Mouse (Mus musculus) layer of hippocampus, adult 9-11 months (tissue): ENCODE data around the gene Tuba8.

Experiments
- DNase-seq: peaks from one replicate; pipeline ENCODE4 v3.0.0; 2022

Tuba8 gene

DNA sequence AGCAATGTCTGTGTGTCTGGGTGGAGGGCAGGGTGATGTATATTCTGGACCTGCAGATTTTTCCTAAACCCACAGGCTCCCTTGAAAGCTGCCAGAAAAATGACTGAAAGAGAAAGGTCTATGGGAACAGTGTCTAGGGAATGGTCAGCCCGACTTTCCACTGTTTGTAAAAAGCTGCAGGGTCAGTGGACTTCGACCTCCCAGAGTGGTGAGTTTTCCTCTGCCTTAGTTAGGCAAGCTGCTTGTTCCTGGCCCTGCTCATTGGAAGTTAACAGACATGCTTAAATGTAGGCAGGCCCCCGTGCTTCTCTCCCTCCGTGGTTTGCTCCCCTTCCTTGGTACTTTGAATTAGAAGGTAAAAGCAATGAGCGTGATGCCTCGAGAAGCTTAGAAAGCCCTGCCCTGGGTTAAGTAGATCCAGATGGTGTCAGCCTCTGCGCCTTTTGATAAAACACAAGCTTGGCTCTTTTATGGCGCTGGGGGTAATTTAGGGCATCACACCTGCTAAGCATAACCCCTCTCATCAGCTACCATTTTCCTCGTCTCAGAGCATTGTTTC lies 12.6 kb upstream of the Tuba8 start:
- no peak for DNase-seq

DNA sequence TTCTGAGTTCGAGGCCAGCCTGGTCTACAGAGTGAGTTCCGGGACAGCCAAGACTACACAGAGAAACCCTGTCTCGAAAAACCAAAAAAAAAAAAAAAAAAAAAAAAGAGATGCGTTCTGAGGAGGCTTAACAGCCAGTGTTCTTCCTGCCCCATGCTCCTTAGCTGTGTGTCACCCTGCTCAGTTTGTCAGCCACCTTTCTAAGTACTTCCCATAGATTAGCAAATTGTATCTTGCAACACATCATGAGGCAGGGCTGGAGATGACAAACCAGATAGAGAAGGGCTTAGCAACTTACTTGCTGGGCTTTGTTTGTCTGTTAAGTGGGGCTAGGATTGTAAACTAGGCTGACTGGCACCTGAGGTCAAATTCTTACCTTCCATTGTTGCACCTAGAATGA lies 10.0 kb upstream of the Tuba8 start:
- no peak for DNase-seq

DNA sequence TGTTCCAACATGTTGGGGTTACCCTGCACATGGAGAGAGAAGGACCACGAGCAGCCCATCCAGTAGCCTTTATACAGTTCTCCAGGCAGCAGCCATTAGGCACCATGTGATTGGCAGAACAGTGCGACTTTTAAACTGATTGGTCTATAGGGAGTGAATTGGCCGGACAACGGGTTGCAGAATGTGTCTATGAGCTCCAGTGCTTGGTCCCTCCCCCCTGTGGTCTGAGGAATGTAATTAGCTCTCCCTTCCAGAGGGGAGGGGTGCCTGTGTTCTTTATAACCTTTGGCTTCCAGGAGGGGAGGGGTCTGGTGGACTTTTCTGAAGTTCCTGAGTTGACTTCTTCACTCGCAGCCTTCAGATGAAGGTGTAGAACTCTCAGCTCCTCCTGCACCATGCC lies 8.5 kb upstream of the Tuba8 start:
- DNase-seq: no peak

DNA sequence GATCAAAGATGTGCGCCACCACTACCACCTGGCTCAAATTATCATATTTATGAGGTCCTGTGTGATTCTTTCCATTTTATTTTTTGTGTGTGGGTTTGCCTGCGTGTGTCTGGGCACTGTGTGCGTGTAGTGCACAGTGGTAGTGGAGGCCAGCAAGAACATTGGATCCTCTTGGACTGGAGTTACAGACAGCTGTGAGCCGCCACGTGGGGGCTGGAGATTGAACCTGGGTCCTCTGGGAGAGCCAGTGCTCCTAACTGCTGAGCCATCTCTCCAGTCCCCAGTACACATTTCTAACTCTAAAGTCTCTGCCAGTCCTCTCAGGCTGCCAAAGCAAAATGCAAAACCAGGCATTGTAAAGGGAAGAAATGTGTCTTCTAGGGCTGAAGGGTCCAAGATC lies 4.0 kb upstream of the Tuba8 start:
- no peak for DNase-seq

DNA sequence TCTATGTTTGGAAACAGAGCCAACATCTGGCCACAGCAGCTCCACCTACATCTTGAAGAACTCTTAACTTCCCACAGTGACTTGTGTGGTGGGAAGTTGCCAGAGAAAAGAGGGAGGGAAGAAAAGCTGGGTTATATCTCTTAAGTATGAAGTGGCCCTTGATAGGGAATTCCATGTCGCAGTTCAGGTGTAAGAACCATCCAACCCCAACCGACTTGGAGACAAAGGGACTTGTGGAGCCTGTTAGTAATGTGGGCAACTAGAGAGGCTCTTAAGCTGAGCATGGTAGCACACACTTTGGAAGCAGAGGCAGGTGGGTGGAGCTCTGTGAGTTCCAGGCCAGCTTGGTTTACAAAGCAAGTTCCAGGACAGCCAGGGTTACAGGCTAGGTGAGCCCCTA lies 912 bp upstream of the Tuba8 start:
- DNase-seq: no peak

DNA sequence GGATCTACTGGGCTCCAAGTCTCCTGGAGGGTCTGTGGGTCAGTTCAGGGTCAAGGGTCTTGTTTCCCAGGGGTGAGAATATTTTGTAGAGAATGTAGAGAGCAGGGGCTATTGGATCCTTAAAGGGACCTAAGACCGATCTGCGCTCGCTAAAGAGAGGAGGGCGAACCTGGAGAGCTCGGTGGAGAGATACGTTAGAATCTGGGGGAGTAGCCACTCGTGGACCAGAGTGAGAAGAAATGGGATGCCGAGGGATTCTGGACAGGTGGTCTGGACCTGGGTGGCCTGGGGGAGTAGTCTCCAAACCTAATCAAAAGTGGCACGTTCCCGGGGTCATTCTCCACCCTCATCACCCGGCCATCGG lies 412 bp downstream of the Tuba8 start:
- DNase-seq: no peak

DNA sequence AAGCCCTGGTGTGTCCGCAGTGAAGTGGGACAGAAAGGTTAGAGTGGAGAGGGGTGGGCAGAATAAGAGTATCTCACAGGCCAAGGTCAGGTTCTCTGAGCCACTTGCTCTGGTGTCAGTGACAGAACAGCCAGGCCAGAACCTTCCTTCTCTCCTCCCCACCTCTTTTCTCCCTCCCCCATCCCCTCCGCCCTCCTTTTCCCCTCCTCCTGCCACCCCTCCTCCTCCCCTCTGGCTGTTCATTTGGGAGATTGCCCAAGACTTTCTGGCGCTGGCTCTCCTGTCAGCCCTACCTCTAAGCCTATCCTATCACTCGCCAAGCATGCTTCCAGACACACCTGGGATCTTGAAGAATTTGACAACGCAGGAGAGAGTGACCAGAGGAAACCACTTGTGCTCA lies 1.2 kb downstream of the Tuba8 start:
- no peak for DNase-seq

DNA sequence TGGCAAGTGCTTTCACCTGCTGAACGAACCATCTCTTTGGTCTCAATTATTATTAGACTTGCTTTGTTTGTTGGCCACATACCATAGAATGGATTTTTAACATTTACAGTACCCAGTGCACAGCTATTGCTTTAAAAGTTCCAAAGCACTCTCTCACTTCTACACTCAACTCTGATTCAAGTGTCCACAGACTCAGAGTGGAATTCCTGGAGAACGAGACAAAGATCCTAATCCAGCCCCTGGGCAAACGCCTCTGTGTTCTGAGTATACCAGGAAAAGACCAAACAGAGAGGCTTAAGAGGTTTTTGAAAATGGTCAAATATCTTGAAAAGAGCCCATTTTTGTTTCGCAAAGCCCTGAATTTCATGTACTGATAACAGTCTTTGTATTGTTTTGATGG lies 2.5 kb downstream of the Tuba8 start:
- no peak for DNase-seq

DNA sequence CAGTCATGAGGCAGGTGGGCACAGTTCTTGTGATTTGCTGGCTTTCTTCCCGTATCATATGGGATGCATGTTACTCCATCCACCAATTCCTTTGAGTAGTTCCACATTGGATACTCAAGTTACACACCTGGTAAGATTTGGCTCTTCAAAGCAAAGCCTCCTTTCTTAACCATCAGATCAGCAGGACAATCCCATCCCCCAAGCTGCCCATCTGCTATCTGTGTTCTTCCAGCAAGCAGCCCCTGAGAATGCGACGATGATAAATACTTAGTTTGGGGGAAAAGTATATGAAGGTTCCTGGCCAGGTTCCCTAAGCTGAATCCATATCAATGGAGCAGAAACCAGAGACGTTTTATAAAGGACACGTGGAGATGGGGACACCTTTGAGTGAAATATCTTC lies 3.7 kb downstream of the Tuba8 start:
- no peak for DNase-seq

DNA sequence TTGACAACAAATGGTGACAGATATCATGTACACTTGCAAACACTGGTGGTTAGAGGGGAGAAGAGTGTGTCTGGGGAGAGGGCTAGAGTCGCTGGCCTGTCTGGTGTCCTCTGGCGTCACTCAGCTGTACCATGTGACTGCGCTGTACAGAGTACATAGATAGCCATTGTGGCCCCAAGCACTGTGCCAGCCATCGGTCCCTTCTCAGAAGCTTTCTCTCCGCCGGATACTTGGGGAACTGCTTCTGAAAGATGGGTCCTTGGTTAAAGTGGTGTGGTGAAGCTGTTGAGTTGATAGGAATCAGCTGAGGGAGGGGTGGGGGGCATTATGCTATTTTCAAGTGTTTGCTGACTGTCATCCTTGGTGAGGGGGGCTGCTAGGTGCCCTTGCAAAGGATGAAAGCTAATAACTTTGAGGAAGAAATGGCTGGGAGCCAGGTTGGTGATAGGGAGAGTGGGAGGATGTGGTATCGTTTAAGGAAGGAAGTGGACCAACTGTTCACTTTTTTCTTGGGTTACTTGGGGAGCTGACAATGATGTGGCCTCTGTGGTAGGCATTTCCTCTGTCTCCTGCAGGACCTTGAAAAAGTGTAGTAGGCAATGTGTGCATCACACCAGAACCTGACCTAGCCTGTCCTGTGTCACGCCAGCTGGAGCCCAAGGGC lies 4.3 kb downstream of the Tuba8 start:
- no peak for DNase-seq

DNA sequence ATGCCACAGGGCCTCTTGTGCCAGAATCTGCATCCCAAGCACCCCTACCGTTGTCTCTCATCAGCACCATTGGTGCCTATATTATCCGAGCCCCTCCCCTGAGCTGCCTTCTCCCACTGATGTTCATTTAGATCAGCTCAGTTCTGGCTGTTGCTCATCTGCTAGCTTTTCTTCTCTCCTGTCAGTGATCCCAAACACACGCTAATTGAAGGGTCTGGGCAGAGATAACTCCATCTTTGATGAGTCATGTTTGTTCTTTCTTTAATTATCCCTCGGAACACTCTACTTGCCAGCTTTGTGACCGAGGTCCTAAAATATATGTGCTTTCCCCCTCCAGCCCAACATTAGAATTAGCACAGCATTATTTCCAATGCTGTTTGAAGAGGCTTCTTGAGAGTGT lies 4.8 kb downstream of the Tuba8 start:
- no peak for DNase-seq

DNA sequence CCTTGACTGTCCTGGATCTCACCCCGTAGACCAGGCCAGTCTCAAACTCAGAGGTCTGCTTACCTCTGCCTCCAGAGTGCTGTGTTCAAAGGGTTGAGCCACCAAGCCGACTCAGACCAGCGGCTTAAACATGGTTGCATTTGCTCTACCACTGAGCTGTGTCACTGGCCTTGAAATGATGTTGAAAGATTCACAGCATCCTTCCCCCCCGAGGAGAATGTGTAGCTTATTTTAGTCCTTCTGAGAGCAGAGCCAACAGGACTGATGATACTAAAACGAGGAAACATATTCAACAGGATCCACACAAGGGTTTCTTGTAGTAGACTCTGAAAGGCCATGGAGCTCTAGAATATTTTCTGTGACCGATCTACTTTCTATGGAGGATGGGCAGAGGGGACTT lies 5.4 kb downstream of the Tuba8 start:
- DNase-seq: no peak

DNA sequence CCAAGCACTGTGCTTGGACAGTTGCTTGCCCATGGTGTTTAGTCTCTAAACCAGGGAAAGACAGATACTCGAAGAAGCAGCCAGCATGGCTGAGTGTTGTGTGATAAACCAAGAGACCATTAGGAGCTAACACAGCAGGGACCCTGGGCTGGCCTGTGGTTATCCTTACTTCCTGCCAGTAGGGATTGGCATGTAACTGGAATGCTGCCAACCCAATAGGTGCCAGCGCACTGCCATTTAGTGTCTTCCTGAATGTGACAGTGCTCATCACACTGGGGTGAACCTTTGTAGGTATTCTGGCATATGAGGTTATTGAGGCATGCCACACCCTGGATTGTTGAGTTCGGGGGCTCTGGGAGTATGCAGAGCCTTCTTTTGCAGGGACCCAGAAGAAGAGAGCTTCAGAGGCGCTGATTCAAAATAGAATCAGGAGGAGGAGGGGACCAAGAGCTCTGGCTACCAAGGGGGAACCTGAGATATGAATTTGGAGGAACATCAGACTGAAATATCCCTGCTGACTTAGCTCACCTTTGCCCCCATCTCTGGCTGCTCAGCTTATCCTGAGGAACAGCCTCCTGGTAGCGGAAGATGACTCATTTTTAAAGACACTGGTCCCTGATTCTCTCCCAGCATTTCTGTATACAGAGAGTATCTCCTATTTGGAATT lies 6.2 kb downstream of the Tuba8 start:
- DNase-seq: no peak

DNA sequence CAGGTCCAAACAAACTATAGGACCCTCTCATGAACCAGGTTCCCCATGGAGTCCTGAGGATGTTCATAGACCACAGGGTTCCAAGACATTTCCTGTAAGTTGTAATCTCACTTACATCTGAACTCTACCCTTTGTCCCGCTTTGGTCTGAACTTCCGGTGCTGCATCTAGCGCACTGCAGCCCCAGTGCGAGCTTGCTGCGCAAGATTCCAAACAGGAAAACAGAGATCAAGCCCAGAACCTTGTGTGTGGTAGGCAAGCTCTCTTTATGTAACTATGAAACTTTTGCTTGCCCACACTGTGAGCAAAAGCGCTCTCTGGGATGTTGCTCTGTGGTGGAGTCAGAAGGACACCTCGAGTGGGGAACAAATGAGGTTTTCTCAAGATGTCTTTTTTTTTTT lies 7.5 kb downstream of the Tuba8 start:
- DNase-seq: no peak

DNA sequence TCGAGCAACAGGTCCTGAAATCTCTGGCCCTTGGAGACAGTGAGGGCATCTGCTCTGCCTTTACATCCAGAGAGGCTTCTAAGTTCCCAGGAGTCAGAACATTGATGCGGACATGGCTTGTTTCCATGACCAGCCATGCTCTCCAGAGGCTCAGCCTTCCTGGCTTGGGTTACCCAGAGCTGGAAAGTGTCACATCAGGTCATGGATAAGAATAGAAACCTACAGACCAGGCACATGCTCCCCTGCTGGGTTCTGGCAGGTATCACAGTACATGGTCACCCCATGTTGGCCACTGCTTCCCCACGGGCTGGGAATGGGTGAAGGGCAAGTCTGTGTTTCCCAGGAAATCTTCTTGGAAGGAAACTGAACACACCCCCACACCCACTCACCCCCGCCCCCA lies 8.9 kb downstream of the Tuba8 start:
- DNase-seq: no peak

DNA sequence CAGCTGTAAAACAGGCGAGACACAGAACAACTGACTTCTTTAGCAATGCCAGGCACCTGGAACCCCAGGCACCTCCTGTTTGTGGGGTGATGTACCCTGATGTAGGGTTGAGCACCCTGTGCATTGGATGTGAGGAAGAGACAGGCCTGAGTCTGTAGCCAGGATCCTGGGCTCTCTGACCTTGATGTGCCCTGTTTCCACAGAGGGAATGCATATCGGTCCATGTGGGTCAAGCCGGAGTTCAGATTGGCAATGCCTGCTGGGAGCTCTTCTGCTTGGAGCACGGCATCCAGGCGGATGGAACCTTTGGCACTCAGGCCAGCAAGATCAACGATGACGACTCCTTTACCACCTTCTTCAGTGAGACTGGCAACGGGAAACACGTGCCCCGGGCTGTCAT lies 9.7 kb downstream of the Tuba8 start:
- no peak for DNase-seq

DNA sequence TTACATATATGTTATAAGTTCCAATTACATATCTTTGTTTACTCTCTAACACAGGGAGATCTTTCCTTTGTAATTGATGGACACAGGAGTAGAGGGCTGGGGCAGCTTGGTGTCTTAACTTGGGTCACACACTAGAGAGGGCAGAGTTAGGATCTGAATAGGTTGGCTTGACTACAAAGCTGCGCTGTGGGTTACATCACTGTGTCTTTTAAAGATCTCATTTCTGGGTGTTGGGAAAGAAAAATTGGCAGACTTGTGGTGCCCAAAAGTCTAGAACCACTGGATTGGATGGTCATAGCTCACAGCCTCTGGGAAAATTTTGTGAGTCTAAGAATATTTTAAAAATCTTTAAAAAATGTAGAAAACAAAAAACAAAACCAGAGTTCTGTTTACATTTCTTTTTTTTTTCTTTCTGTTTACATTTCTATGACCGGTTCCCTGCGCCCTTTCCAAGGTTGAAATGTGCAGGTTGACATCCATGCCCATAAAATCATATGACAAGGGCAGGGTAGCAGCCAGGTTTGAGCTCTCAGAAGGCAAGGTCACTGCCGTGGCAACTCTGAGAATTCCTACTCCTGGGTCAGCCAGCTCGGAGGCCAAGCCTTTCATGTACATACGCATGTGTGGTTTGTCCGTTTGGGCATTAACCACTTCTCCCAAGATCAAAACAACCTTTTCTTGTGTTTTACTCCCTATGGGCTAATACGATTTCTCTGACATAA lies 11.5 kb downstream of the Tuba8 start:
- no peak for DNase-seq

DNA sequence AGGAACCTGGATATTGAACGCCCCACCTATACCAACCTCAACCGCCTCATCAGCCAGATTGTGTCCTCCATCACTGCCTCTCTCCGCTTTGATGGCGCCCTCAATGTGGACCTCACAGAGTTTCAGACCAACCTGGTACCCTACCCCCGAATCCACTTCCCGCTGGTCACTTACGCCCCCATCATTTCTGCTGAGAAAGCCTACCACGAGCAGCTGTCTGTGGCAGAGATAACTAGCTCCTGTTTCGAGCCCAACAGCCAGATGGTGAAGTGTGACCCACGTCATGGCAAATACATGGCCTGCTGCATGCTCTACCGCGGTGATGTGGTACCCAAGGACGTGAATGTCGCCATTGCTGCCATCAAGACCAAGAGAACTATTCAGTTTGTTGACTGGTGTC lies 12.5 kb downstream of the Tuba8 start:
- no peak for DNase-seq

DNA sequence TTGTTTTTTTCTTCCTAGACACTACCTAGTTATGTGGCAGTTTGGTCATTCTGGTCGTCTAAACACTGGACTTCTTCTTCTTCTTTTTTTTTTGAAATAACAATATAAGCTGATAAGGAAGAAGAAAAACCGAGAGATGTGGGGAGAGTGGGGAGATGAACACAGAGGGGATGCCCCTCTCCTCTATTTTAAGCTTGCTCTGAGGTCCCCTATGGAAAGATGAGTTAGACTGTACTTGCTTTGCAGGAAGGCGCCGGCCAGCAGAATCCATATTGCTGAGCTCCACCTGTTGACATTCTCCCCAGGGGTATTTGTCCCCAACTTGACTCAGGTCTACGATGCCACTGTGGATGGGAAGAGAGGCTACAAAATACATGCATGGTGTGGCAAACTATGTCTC lies 13.6 kb downstream of the Tuba8 start:
- no peak for DNase-seq

DNA sequence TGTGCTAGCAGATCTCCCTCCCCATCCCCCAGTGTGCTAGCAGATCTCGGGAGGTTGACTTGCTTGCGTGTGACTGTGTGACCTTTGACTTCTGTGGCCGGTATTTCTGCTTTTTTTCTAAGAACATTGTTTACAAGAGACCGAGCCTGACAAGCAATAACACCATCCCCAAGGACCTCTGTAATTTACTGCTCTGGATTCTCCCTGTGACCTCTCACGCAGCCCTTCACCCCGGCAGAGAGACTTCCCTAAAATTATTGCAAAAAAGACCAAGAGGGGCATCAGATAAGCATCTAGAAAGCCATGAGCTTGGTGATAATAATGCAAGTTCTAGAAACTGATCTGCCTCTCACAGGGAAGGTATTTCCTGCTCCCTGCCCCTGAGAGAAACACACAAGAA lies 14.5 kb downstream of the Tuba8 start:
- no peak for DNase-seq

DNA sequence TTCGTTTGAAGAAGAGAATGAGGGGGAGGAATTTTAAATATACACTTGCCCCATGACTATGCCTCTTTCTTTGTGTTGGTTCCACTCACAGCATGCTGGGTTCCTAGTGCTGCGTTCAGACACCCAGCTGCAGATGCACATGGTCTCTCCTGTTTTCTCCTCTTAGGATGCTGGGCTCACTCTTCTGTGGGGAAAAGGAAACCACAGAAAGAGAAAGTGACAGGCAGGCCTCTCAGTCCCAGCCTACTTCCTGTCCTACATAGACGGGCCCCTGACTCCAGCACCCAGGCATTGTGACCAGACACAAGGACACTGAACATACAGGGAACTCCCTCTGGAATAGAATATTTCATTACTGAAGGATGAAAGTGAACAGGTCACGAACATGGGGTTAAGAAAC lies 15.5 kb downstream of the Tuba8 start:
- DNase-seq: no peak

DNA sequence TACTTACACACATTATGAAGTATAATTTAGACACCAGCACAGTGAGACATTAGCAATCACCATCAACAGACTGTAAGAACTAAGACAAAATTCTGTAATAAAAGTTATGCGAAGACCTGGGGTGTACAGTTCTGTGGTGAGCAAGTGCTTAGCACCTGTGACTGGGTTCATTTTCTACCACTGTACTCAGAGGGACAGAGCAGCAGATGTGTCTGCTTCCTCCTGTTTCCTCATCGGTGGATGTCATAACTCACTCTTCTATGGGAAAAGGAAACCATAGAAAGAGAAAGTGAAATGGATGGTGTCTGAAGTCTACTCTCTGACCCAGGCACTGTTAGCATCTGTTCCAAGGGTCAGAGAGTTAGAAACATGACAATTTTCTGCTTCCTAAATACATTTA lies 16.2 kb downstream of the Tuba8 start:
- DNase-seq: no peak

DNA sequence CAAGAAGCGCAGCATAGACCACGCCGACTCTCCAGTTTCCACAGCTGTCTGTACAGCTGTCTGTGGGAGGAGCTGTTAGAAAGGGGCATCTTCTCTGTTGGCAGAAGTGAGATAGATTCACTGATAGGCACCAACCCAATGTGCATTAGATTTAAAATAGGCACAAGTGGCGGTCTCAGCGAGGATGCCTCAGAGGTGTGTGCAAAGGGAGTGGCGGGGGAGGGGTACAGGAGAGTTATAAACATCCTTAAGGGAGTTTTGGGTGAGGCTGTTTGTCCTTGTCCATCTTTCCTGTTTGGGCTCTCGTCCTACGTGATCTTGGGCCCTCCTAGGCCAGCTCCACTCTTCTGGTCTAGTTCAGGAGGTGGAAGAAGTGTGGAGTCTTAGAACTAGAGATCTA lies 17.9 kb downstream of the Tuba8 start:
- no peak for DNase-seq

DNA sequence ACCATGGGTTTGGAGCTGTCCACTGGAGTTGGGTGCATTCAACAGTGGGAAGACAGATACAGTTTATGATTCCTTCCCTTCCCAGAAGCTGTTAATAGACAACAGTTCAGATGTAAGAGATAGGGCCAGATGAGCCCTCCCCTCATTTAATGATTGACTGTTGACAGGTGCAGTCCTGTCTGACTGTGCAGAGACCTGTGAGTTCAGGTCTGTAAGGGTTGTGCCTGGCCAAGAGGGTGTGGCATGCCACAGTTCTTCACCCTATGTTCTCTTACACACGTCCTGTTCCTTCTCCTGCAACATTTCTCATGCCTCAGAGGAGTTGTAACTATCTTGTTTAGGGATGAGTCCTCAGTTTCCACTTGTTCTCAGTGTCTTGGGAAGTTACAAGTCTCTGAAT lies 22.2 kb downstream of the Tuba8 start:
- no peak for DNase-seq
